Mouse (Mus musculus): ENCODE results near the gene Prr7. TPM values are rescaled to one million over a fixed set of nuclear protein-coding genes. Genes with fewer than 3 reads are reported as not detected.

The Prr7 gene
- polyA plus RNA-seq, 1 experiment: 10.8 TPM

DNA sequence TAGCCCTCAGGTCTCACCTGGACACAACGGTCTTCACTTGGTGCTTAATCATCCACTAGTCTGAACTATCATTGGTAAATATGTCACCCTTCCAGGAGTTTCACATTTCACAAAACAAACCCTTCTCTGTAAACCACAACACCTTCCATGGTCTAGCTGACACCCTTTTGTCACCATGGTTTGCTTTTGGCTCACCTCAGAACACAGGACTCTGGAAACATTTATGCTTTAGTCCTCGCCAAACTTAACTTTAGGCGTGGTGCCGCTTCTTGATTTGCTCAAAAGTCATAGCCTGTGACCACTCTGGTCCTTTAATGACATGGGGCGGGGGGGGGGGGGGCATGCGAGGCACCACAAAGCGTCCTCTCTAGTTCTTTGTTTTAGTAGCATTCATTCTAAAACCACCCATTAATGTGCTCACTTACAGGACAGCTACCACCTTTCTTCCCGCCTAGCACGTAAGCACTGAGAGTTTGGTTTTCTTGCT lies 20.2 kb upstream of the Prr7 start:
- peaks cover 36% of the 10 kb centered on the region for H3K79me2 ChIP-seq (ENCODE audit: control insufficient read depth, insufficient read depth)
- TF ChIP-seq USF1 (IDR thresholded peaks at IDR 0.05; ENCODE audit: low read depth) (no peak), CTCF (IDR thresholded peaks at IDR 0.05; ENCODE audit: control insufficient read depth, insufficient read depth, insufficient read length) (no peak), MAX (IDR thresholded peaks at IDR 0.05) (no peak), FOSL1 (IDR thresholded peaks at IDR 0.05; ENCODE audit: insufficient read depth, low read length, poor library complexity, severe bottlenecking) (no peak), MYOD1 (IDR thresholded peaks at IDR 0.05; ENCODE audit: control insufficient read depth, insufficient read length, low read depth) (no peak), CEBPB (IDR thresholded peaks at IDR 0.05; ENCODE audit: low read depth) (no peak), MYOG (IDR thresholded peaks at IDR 0.05; ENCODE audit: control insufficient read depth, extremely low read depth, insufficient read length) (no peak)
- peak overlapping the region; percentile 34 for H3K4me3 ChIP-seq (ENCODE audit: insufficient read depth, poor library complexity, severe bottlenecking)
- H3K27me3 ChIP-seq (ENCODE audit: control insufficient read depth, insufficient read depth, insufficient read length): no peaks in the 10 kb centered on the region
- H3K36me3 ChIP-seq (ENCODE audit: control insufficient read depth, insufficient read depth): peaks cover under 1% of the 10 kb centered on the region
- H3K79me3 ChIP-seq (ENCODE audit: low read depth): peaks cover 33% of the 10 kb centered on the region
- no peak overlapping the region for H3ac ChIP-seq (ENCODE audit: control insufficient read depth, insufficient read length, low read depth)

DNA sequence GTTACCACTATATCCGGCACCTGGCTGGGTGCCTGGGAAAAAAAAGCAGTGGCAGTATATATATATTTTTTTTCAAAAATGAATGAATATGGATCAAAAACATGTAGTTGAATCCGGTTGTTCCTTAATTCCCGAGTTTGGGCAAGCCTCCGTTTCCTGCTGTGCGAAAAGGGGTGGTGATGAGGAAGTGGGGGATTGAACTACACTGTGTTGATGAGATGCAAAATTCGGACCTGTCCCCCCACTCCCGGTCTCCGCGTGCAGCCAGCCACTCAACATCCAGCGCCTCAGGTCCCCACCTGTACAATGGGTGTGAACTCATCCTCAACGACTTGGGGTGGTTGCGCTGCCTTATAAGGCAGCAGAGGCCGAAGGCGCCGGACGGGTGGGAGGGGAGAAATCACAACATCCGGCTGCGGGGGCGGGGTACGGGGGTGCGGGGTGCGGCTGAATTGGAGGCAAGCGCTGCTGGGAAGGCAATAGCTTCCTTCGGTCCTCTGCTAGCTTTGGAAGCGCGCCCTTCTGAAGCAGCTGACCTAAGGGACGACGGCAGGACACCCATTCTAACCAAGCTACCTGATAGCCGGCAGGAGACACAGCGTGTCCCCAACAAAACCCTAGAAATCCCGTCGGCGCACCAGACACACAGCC lies 19.7 kb upstream of the Prr7 start:
- Histone ChIP-seq H3ac (ENCODE audit: control insufficient read depth, insufficient read length, low read depth) (peak overlapping the region; percentile 57), H3K27me3 (ENCODE audit: control insufficient read depth, insufficient read depth, insufficient read length) (no peaks in the 10 kb centered on the region), H3K79me3 (ENCODE audit: low read depth) (peaks cover 36% of the 10 kb centered on the region), H3K36me3 (ENCODE audit: control insufficient read depth, insufficient read depth) (peaks cover 6% of the 10 kb centered on the region), H3K4me3 (ENCODE audit: insufficient read depth, poor library complexity, severe bottlenecking) (peak overlapping the region; percentile 34), H3K79me2 (ENCODE audit: control insufficient read depth, insufficient read depth) (peaks cover 42% of the 10 kb centered on the region)
- TF ChIP-seq MYOD1 (IDR thresholded peaks at IDR 0.05; ENCODE audit: control insufficient read depth, insufficient read length, low read depth) (no peak), USF1 (IDR thresholded peaks at IDR 0.05; ENCODE audit: low read depth) (no peak), MYOG (IDR thresholded peaks at IDR 0.05; ENCODE audit: control insufficient read depth, extremely low read depth, insufficient read length) (no peak), CTCF (IDR thresholded peaks at IDR 0.05; ENCODE audit: control insufficient read depth, insufficient read depth, insufficient read length) (no peak), MAX (IDR thresholded peaks at IDR 0.05) (no peak), FOSL1 (IDR thresholded peaks at IDR 0.05; ENCODE audit: insufficient read depth, low read length, poor library complexity, severe bottlenecking) (no peak), CEBPB (IDR thresholded peaks at IDR 0.05; ENCODE audit: low read depth) (no peak)

DNA sequence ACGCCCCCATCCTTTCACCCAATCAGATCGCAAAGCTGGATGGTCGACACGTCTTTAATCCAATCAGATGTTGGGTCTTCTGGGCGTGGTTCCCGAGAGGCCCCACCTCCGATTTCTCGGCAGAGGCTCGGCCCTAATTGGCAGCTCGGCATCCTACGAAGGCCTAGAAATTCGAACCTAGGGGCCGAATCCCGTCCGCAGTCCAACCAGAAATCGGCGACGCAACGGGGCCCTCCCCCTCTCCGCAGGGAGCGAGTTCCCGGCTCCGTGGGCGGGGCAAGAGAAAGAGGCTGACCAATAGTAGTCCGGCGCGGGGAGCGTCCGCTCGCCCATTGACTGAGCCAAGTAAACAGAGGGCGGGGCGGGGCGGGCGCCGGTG lies 19.1 kb upstream of the Prr7 start, which contains the start of gene Grk6:
Gene Grk6, plus strand, starts transcription at position 136 of the 379 bp plus-strand sequence.
- H3ac ChIP-seq (ENCODE audit: control insufficient read depth, insufficient read length, low read depth): peak within 1 kb of the TSS; percentile 84
- peaks cover 46% of the 10 kb centered on the region for H3K79me2 ChIP-seq (ENCODE audit: control insufficient read depth, insufficient read depth)
- H3K36me3 ChIP-seq (ENCODE audit: control insufficient read depth, insufficient read depth): peaks cover 6% of the 10 kb centered on the region
- peaks cover 36% of the 10 kb centered on the region for H3K79me3 ChIP-seq (ENCODE audit: low read depth)
- H3K27me3 ChIP-seq (ENCODE audit: control insufficient read depth, insufficient read depth, insufficient read length): no peaks in the 10 kb centered on the region
- peak within 1 kb of the TSS; percentile 78 for H3K4me3 ChIP-seq (ENCODE audit: insufficient read depth, poor library complexity, severe bottlenecking)
- TF ChIP-seq MYOG (IDR thresholded peaks at IDR 0.05; ENCODE audit: control insufficient read depth, extremely low read depth, insufficient read length): no peak
- TF ChIP-seq USF1 (IDR thresholded peaks at IDR 0.05; ENCODE audit: low read depth): no peak
- TF ChIP-seq MYOD1 (IDR thresholded peaks at IDR 0.05; ENCODE audit: control insufficient read depth, insufficient read length, low read depth): no peak
- no peak for TF ChIP-seq MAX (IDR thresholded peaks at IDR 0.05)
- TF ChIP-seq CTCF (IDR thresholded peaks at IDR 0.05; ENCODE audit: control insufficient read depth, insufficient read depth, insufficient read length): no peak
- TF ChIP-seq CEBPB (IDR thresholded peaks at IDR 0.05; ENCODE audit: low read depth): no peak
- TF ChIP-seq FOSL1 (IDR thresholded peaks at IDR 0.05; ENCODE audit: insufficient read depth, low read length, poor library complexity, severe bottlenecking): no peak

DNA sequence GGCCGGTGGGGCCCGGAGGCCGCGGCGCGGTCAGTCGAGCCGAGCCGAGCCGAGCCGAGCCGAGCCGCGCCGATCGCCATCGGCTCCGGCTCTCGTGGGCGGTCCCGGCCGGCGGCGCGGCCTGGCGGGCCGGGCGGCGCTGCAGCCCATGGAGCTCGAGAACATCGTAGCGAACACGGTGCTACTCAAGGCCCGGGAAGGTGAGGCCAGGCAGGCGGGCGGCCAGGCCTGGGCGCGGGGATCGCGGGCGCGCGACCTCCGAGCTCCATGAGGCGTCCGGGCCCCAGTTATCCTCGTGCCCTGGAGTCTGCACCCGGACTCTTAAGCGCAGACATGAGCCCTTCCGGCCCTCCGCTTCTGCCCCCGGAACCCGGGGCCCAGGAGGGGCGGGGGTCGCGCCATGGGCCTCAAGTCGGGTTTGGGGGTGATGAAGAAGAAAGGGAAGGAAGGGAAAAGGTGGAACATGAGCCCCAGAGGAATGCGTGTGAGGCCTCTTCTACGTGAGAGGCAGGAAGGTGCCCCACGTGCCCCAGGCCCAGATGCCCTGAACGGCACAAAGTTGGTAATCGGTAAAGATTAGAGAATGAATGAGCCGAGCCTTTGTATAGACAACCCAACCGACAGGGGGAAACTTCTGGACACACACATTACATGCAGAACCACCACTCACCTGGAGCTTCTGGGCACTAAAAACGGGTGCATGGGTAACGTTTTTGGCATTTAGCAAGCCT lies 18.5 kb upstream of the Prr7 start:
- Histone ChIP-seq H3K27me3 (ENCODE audit: control insufficient read depth, insufficient read depth, insufficient read length) (no peaks in the 10 kb centered on the region), H3ac (ENCODE audit: control insufficient read depth, insufficient read length, low read depth) (peak overlapping the region; percentile 84), H3K79me3 (ENCODE audit: low read depth) (peaks cover 36% of the 10 kb centered on the region), H3K4me3 (ENCODE audit: insufficient read depth, poor library complexity, severe bottlenecking) (peak overlapping the region; percentile 78), H3K79me2 (ENCODE audit: control insufficient read depth, insufficient read depth) (peaks cover 46% of the 10 kb centered on the region), H3K36me3 (ENCODE audit: control insufficient read depth, insufficient read depth) (peaks cover 6% of the 10 kb centered on the region)
- TF ChIP-seq USF1 (IDR thresholded peaks at IDR 0.05; ENCODE audit: low read depth) (peak; percentile 14), MYOD1 (IDR thresholded peaks at IDR 0.05; ENCODE audit: control insufficient read depth, insufficient read length, low read depth) (no peak)

DNA sequence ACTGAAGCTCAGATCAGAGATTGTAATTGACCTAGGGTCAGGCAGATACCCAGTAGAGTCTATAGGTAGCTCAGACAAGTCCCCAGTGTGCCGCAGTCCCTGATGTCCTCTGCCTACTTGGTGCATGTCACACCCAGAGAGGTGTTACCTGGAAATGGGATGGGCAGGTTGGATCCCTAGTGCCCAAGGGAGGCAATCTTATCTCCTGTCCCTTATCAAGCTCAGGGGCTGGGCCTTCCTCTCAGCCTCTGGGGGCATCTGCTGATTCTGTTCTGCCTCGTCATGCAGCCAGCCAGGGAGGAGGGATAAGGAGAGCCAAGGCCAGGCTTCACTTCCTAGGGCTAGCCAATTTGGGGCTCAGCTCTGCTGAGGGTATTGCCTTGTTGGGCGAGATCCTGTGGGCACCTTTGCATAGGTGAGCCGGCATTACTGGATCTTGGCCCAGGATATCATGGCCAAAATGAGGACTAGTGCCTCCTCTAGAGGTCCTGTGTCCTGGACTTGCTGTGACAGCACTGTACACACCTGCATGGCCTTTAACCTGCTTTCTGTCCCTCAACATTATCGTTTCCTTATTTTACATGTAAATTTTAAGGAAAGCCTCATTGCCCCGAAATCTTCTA lies 17.5 kb upstream of the Prr7 start:
- Histone ChIP-seq H3K79me3 (ENCODE audit: low read depth) (peaks cover 37% of the 10 kb centered on the region), H3K27me3 (ENCODE audit: control insufficient read depth, insufficient read depth, insufficient read length) (no peaks in the 10 kb centered on the region), H3K4me3 (ENCODE audit: insufficient read depth, poor library complexity, severe bottlenecking) (peak overlapping the region; percentile 78), H3K36me3 (ENCODE audit: control insufficient read depth, insufficient read depth) (peaks cover 15% of the 10 kb centered on the region), H3K79me2 (ENCODE audit: control insufficient read depth, insufficient read depth) (peaks cover 46% of the 10 kb centered on the region), H3ac (ENCODE audit: control insufficient read depth, insufficient read length, low read depth) (peak overlapping the region; percentile 27)
- TF ChIP-seq CTCF (IDR thresholded peaks at IDR 0.05; ENCODE audit: control insufficient read depth, insufficient read depth, insufficient read length): no peak
- TF ChIP-seq MYOG (IDR thresholded peaks at IDR 0.05; ENCODE audit: control insufficient read depth, extremely low read depth, insufficient read length): no peak
- TF ChIP-seq FOSL1 (IDR thresholded peaks at IDR 0.05; ENCODE audit: insufficient read depth, low read length, poor library complexity, severe bottlenecking): no peak
- TF ChIP-seq CEBPB (IDR thresholded peaks at IDR 0.05; ENCODE audit: low read depth): no peak
- no peak for TF ChIP-seq USF1 (IDR thresholded peaks at IDR 0.05; ENCODE audit: low read depth)
- no peak for TF ChIP-seq MAX (IDR thresholded peaks at IDR 0.05)
- TF ChIP-seq MYOD1 (IDR thresholded peaks at IDR 0.05; ENCODE audit: control insufficient read depth, insufficient read length, low read depth): no peak
